Mouse (Mus musculus) forebrain, embryonic 14.5 days (tissue): ENCODE measurements around the gene Zglp1. TPM values are rescaled to one million over a fixed set of nuclear protein-coding genes. Genes with fewer than 3 reads are reported as not detected.

ENCODE experiments used
- ATAC-seq: fragments of 200-750 bp; cut with Nextera tagmentation; 2 replicates; pipeline ENCODE4 v1.8.0; 2017; ENCODE audit warnings: mild to moderate bottlenecking, moderate library complexity
- DNase-seq: peaks from one replicate; pipeline ENCODE4 v3.0.0-alpha.2; 2015; ENCODE audit warnings: low spot score
- H3K27ac ChIP-seq: fragments of 300-500 bp; sonication (generic); 2 replicates; pipeline ENCODE4 v1.5.1; 2014; ENCODE audit warnings: low read depth, mild to moderate bottlenecking, control low read depth, low read length, moderate library complexity
- H3K27me3 ChIP-seq: fragments of 300-500 bp; sonication (generic); replicated peaks from 2 replicates; pipeline ENCODE4 v1.6.1; 2014; ENCODE audit warnings: low read length, control low read depth, mixed read lengths; ENCODE audit not compliant: control insufficient read depth, insufficient read depth
- H3K36me3 ChIP-seq: fragments of 300-500 bp; sonication (generic); 2 replicates; pipeline ENCODE4 v1.6.1; 2014; ENCODE audit warnings: low read length, control low read depth; ENCODE audit not compliant: control insufficient read depth, insufficient read depth
- H3K4me1 ChIP-seq: fragments of 300-500 bp; sonication (generic); 2 replicates; pipeline ENCODE4 v1.6.1; 2014; ENCODE audit warnings: antibody characterized with exemption, low read length, control low read depth; ENCODE audit not compliant: control insufficient read depth, insufficient read depth
- H3K4me2 ChIP-seq: fragments of 300-500 bp; sonication (generic); 2 replicates; pipeline ENCODE4 v1.6.1; 2014; ENCODE audit warnings: mild to moderate bottlenecking, control low read depth, low read length
- H3K4me3 ChIP-seq: fragments of 300-500 bp; sonication (generic); 2 replicates; pipeline ENCODE4 v1.5.1; 2014; ENCODE audit warnings: low read depth, low read length, control low read depth
- H3K9ac ChIP-seq: fragments of 300-500 bp; sonication (generic); 2 replicates; pipeline ENCODE4 v1.6.1; 2014; ENCODE audit warnings: mild to moderate bottlenecking, low read length, control low read depth, moderate library complexity
- H3K9me3 ChIP-seq: fragments of 300-500 bp; sonication (generic); replicated peaks from 2 replicates; pipeline ENCODE4 v1.6.1; 2016; ENCODE audit warnings: low read length, control low read depth, mixed read lengths; ENCODE audit not compliant: control insufficient read depth
- WGBS: fragments of 180-500 bp; shearing (Covaris S2); extraction: QIAGEN DNeasy Blood & Tissue Kit; methylation state at CpG from one replicate; pipeline ENCODE4 v1.1.7; 2014; 5-methylcytosine and 5-hydroxymethylcytosine counted together
- microRNA counts: library from miRNA; unstranded; fragments of <30 nt; microRNA quantifications from one replicate; lab custom pipeline; 2016
- microRNA-seq: library from miRNA; unstranded; fragments of <30 nt; microRNA quantifications from one replicate; pipeline ENCODE4, GENCODE M21; 2016
- polyA plus RNA-seq: library from polyadenylated mRNA; unstranded; fragments of >200 nt; fragmentation: Nextera tagmentation; extraction: Ambion mirVana; gene quantifications from 2 replicates; pipeline ENCODE4 v1.2.1, GENCODE M21; 2014

Zglp1 gene
- polyA plus RNA-seq, 1 experiment from 2014 or later, result 1.3 TPM

DNA sequence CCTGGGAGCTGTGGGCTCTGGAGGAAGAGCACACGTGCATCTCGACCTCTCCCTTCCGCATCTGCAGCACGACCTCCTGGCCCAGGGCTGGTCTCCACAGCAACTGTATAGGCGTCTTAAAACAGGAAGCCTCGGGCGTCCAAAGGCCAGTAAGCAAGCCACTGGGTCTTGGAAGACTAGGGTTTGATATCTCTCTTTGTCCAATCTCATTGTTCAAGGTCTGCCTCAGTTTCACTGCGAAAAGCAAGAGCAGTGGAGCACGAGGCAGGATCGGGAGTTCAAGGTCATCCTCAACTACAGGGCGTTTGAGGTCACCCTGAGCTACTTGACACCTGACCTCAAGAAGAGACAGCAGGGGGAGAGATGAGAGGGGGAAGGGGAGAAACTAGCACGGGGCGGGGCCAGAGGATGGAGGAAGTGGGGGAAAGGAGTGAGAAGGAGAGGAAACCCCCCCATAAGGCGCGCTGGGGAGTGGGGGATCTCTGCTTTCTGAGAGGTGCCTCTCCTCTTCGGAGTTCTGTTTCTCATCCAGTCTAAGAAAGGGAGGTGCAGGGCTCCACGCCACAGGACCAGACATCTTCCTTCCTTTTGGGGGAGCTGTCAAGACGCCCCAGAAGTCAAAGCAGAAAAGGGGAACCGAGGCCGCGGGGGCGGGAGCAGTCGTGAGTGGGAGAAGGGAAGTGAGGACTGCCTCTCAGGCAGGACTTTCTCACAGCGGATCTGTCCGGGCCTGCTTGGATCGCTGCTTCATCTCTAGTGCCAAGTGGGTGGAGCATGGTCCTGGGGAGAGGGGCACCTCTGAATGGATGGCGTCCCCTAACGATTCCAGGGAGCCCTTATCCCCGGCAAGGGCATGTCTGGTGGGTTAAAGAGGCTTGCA, 52.0 kb downstream of the Zglp1 start:
- H3K27me3 ChIP-seq, result peaks cover 38% of the 10 kb centered on the region
- no peaks in the 10 kb centered on the region for H3K9me3 ChIP-seq
- H3K4me3 ChIP-seq, result peak overlapping the region; percentile 13; the same call in 1 of the 2 replicates
- DNase-seq (no peak), ATAC-seq (0 out of 2 replicates have a peak, but pooled peaks have one; percentile 23)
- no peak overlapping the region for H3K27ac ChIP-seq
- H3K4me2 ChIP-seq, result peak overlapping the region; percentile 35
- WGBS, result 6% methylated on average over 26 of the region's 29 CpGs
- H3K36me3 ChIP-seq, result no peaks in the 10 kb centered on the region
- H3K9ac ChIP-seq, result no peak overlapping the region
- no peaks in the 10 kb centered on the region for H3K4me1 ChIP-seq

MicroRNAs within 50 kb of the gene (microRNA counts, 519-probe panel; counts per million panel counts)
- microRNA mmu-miR-1900 (lab: Ali Mortazavi, UCI), result not detected

Small RNAs within 50 kb of the gene (microRNA-seq; reads per million reads assigned to microRNA genes)
- not detected for gene Mir1900
- gene Mir7082, result 0.93 reads per million

Other genes starting within 250 kb of the Zglp1 start
- gene Rdh8, start 248.6 kb downstream of the Zglp1 start, polyA plus RNA-seq, result not detected in 2 replicates
- 0.62 and 1.2 TPM in 2 replicates for gene A230050P20Rik, start 198.5 kb downstream of the Zglp1 start, polyA plus RNA-seq
- gene Angptl6, start 187.4 kb downstream of the Zglp1 start, polyA plus RNA-seq, result 15.5 TPM in 2 replicates
- 44.1 and 49.6 TPM in 2 replicates for gene Ppan, start 178.9 kb downstream of the Zglp1 start, polyA plus RNA-seq
- 264 and 269 TPM in 2 replicates for gene Eif3g, start 168.5 kb downstream of the Zglp1 start, polyA plus RNA-seq
- gene Dnmt1, start 107.2 kb downstream of the Zglp1 start, polyA plus RNA-seq, result 51.1 and 52.1 TPM in 2 replicates
- 5.9 and 7.8 TPM in 2 replicates for gene S1pr2, start 90.3 kb downstream of the Zglp1 start, polyA plus RNA-seq
- 118 and 129 TPM in 2 replicates for gene Mrpl4, start 64.4 kb downstream of the Zglp1 start, polyA plus RNA-seq
- gene Icam1, start 51.1 kb downstream of the Zglp1 start, polyA plus RNA-seq, result 2.6 and 3.5 TPM in 2 replicates
- gene Icam4, start 37.7 kb downstream of the Zglp1 start, polyA plus RNA-seq, result not detected in 2 replicates
- 0.63 and 1.0 TPM in 2 replicates for gene Icam5, start 35.0 kb downstream of the Zglp1 start, polyA plus RNA-seq
- gene Gm49373, start 6.0 kb upstream of the Zglp1 start, polyA plus RNA-seq, result 0.41 and 1.8 TPM in 2 replicates
- 60.2 and 69.8 TPM in 2 replicates for gene Fdx1l, start 6.5 kb upstream of the Zglp1 start, polyA plus RNA-seq
- gene Gm38431, start 24.9 kb upstream of the Zglp1 start, polyA plus RNA-seq, result 1.2 and 1.5 TPM in 2 replicates
- 43.6 and 47.1 TPM in 2 replicates for gene Raver1, start 24.9 kb upstream of the Zglp1 start, polyA plus RNA-seq
- 5.0 and 6.2 TPM in 2 replicates for gene Tyk2, start 64.2 kb upstream of the Zglp1 start, polyA plus RNA-seq
- 222 and 247 TPM in 2 replicates for gene Cdc37, start 82.9 kb upstream of the Zglp1 start, polyA plus RNA-seq
- gene Pde4a, start 98.6 kb upstream of the Zglp1 start, polyA plus RNA-seq, result 17.3 and 22.4 TPM in 2 replicates
- 34.7 and 39.1 TPM in 2 replicates for gene Keap1, start 172.3 kb upstream of the Zglp1 start, polyA plus RNA-seq
- gene S1pr5, start 181.3 kb upstream of the Zglp1 start, polyA plus RNA-seq, result 0.94 and 1.4 TPM in 2 replicates
- 45.7 and 53.1 TPM in 2 replicates for gene Atg4d, start 198.2 kb upstream of the Zglp1 start, polyA plus RNA-seq
- gene Kri1, start 220.9 kb upstream of the Zglp1 start, polyA plus RNA-seq, result 9.8 and 14.6 TPM in 2 replicates
- gene Cdkn2d, start 224.3 kb upstream of the Zglp1 start, polyA plus RNA-seq, result 101 and 107 TPM in 2 replicates
- gene Ap1m2, start 245.2 kb upstream of the Zglp1 start, polyA plus RNA-seq, result 0.91 and 1.4 TPM in 2 replicates